Mouse (Mus musculus): ENCODE measurements at regions not wholly inside any gene's neighbourhood (a gene's known extent, or its start where the extent isn't known, plus 50 kb on each side); places are given as distances from the start of the nearest gene placed in this dataset.
A peak's percentile ranks its signal among the peaks of the same experiment; 100 is the strongest.

DNA sequence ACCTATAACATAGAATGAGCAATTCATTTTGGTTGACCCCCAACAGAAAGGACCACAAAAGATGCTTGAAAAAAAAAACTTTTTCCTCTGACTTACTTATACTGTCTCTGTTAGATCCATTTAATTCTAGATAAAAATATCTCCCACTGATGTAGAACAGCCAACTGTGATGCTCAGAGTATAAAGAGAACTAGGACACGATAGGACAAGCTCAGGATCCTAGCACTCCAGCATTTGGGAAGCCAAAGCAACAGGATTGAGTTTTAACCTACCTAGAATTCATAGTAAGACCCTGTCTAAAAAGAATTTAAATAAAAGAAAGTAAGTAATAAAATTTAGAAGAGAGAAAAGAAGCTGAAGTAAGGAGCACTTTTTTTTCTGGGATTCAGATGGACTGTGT, 146.3 kb upstream of the St6gal2 start:
- no peaks in the 10 kb centered on the region for H3K36me3 ChIP-seq
- no peaks in the 10 kb centered on the region for H3K9me3 ChIP-seq
- no peaks in the 10 kb centered on the region for H3K4me1 ChIP-seq
- no peaks in the 10 kb centered on the region for H3K27me3 ChIP-seq
- 71% methylated on average over 1 of the region's 1 CpGs for WGBS
- no peak overlapping the region for H3K4me3 ChIP-seq
- H3K27ac ChIP-seq = no peak overlapping the region
- no peak for ATAC-seq (ENCODE audit: insufficient number of reproducible peaks, insufficient read depth, low FRiP score, low TSS enrichment, low read depth)
- H3K4me2 ChIP-seq = no peak overlapping the region
- H3K9ac ChIP-seq = no peak overlapping the region

GRCm38 (mm10) chr17:55320959-55321358, 124.2 kb upstream of the St6gal2 start:
- no peak overlapping the region for H3K27ac ChIP-seq
- H3K4me2 ChIP-seq = no peak overlapping the region
- H3K9me3 ChIP-seq = no peaks in the 10 kb centered on the region
- no peaks in the 10 kb centered on the region for H3K36me3 ChIP-seq
- no peak overlapping the region for H3K9ac ChIP-seq
- H3K4me1 ChIP-seq = no peaks in the 10 kb centered on the region
- WGBS = 91% methylated on average over 1 of the region's 1 CpGs
- H3K27me3 ChIP-seq = no peaks in the 10 kb centered on the region
- no peak for ATAC-seq (ENCODE audit: insufficient number of reproducible peaks, insufficient read depth, low FRiP score, low TSS enrichment, low read depth)
- no peak overlapping the region for H3K4me3 ChIP-seq

GRCm38 (mm10) chr17:55359305-55359704, 85.9 kb upstream of the St6gal2 start:
- H3K4me3 ChIP-seq = no peak overlapping the region
- no peaks in the 10 kb centered on the region for H3K27me3 ChIP-seq
- no peak overlapping the region for H3K27ac ChIP-seq
- no peaks in the 10 kb centered on the region for H3K9me3 ChIP-seq
- 83% methylated on average over 6 of the region's 6 CpGs for WGBS
- H3K4me1 ChIP-seq = no peaks in the 10 kb centered on the region
- H3K36me3 ChIP-seq = no peaks in the 10 kb centered on the region
- ATAC-seq (ENCODE audit: insufficient number of reproducible peaks, insufficient read depth, low FRiP score, low TSS enrichment, low read depth) = no peak
- no peak overlapping the region for H3K4me2 ChIP-seq
- no peak overlapping the region for H3K9ac ChIP-seq

GRCm38 (mm10) chr17:55367064-55367463, 78.1 kb upstream of the St6gal2 start:
- ATAC-seq (ENCODE audit: insufficient number of reproducible peaks, insufficient read depth, low FRiP score, low TSS enrichment, low read depth) = peak; percentile 74
- no peaks in the 10 kb centered on the region for H3K36me3 ChIP-seq
- H3K4me1 ChIP-seq = peaks cover 6% of the 10 kb centered on the region; the same call in 1 of the 2 replicates
- H3K4me2 ChIP-seq = peak overlapping the region; percentile 3; the same call in 1 of the 2 replicates
- no peak overlapping the region for H3K9ac ChIP-seq
- H3K27me3 ChIP-seq = no peaks in the 10 kb centered on the region
- H3K4me3 ChIP-seq = no peak overlapping the region
- WGBS = 12% methylated on average over 1 of the region's 1 CpGs
- peak overlapping the region; percentile 78 for H3K27ac ChIP-seq
- no peaks in the 10 kb centered on the region for H3K9me3 ChIP-seq

GRCm38 (mm10) chr17:55367464-55368207, 77.5 kb upstream of the St6gal2 start:
- H3K27ac ChIP-seq = peak overlapping the region; percentile 78
- WGBS = 42% methylated on average over 7 of the region's 7 CpGs
- ATAC-seq (ENCODE audit: insufficient number of reproducible peaks, insufficient read depth, low FRiP score, low TSS enrichment, low read depth) = peak; percentile 69

More at GRCm38 (mm10) chr17:55367464-55368207, 77.5 kb upstream of the St6gal2 start:
- peak overlapping the region; percentile 3; the same call in 1 of the 2 replicates for H3K4me2 ChIP-seq
- H3K4me1 ChIP-seq = peaks cover 6% of the 10 kb centered on the region; the same call in 1 of the 2 replicates
- H3K9ac ChIP-seq = no peak overlapping the region
- H3K27me3 ChIP-seq = no peaks in the 10 kb centered on the region
- H3K4me3 ChIP-seq = no peak overlapping the region
- no peaks in the 10 kb centered on the region for H3K9me3 ChIP-seq
- H3K36me3 ChIP-seq = no peaks in the 10 kb centered on the region
